In the genomic region with DNA sequence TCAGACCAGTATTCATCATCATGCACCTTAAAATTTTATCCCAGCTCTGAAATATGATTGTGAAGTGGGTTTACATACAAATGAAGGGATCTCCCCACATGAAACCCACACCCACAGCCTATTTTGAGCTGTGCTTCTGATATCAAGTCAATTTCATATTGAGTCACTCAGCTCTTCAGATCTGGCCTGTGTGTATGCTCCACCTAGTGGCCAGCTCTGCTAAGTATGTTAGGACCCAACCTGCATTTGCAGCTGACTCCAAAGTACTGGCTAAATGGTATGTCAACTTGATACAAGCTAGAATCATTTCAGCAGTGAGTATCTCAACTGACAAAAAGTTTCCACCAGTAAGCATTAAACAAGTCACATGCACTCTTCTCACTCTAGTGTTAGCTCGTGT, we compare ENCODE assay signal across 9 mouse cellular contexts.
DNase-seq lines count a peak whose midpoint lies in the region; ATAC-seq lines count a peak whose summit lies in the region.
"Had no signal": no experiment of that assay in that cellular context is flagged by ENCODE, and none has a peak within 500 bp of the region (broad histone marks: within the 10 kb centered on the region; RNA-seq: fewer than 3 reads in every experiment).

No protein-coding gene starts in this region.

- H3K27me3 ChIP-seq in kidney, embryonic 14.5 days (ENCODE audit: control insufficient read depth, insufficient read depth, low read length), result no peaks in the 10 kb centered on the region
- H3K27me3 ChIP-seq: neural tube, embryonic 13.5 days had no signal

- H3K4me3 ChIP-seq in kidney, embryonic 14.5 days (ENCODE audit: low read length), result no peak overlapping the region
- H3K4me3 ChIP-seq: neural tube, embryonic 13.5 days had no signal

- H3K9ac ChIP-seq in kidney, embryonic 14.5 days (ENCODE audit: low read depth, low read length), result no peak overlapping the region
- H3K9ac ChIP-seq: neural tube, embryonic 13.5 days had no signal

- H3K4me1 ChIP-seq in kidney, embryonic 14.5 days (ENCODE audit: control insufficient read depth, insufficient read depth, low read length), result no peaks in the 10 kb centered on the region
- H3K4me1 ChIP-seq: neural tube, embryonic 13.5 days had no signal

- WGBS in kidney, embryonic 14.5 days, result 32% methylated on average over 1 of the region's 1 CpGs

- no peak overlapping the region for H3K4me2 ChIP-seq in kidney, embryonic 14.5 days (replicated peaks; ENCODE audit: low read depth, low read length)
- H3K4me2 ChIP-seq: neural tube, embryonic 13.5 days had no signal

- no peak overlapping the region for H3K27ac ChIP-seq in kidney, embryonic 14.5 days (ENCODE audit: low read depth, low read length)
- H3K27ac ChIP-seq: neural tube, embryonic 13.5 days had no signal

- H3K9me3 ChIP-seq in kidney, embryonic 14.5 days (ENCODE audit: control insufficient read depth, low read length), result no peaks in the 10 kb centered on the region
- H3K9me3 ChIP-seq: neural tube, embryonic 13.5 days had no signal

- ATAC-seq in kidney, embryonic 14.5 days (ENCODE audit: low FRiP score, low TSS enrichment), result no peak

- no peaks in the 10 kb centered on the region for H3K36me3 ChIP-seq in kidney, embryonic 14.5 days (ENCODE audit: control insufficient read depth, insufficient read depth, low read length)
- H3K36me3 ChIP-seq: neural tube, embryonic 13.5 days had no signal

- peak; percentile 43 for DNase-seq in kidney, adult 9 months
- peak; percentile 47 for DNase-seq in R1 (ENCODE audit: low read depth, low spot score)
- peak; percentile 62 for DNase-seq in embryo, embryonic 10.5 days (ENCODE audit: low spot score)
- DNase-seq in kidney, postnatal 14 days, result peak; percentile 26
- DNase-seq in retina, adult 2 months (ENCODE audit: low read depth, low spot score), result peak; percentile 26
- no peak for DNase-seq in frontal cortex, postnatal 10 days (ENCODE audit: low spot score in 2 of 2)
- DNase-seq in yolk sac, embryonic 10.5 days (ENCODE audit: low spot score), result no peak

Comparison
In these comparisons a context has a peak if more than half of its experiments do, and no peak if none do; other contexts are left out.
1. DNase-seq: peak in kidney, adult 9 months (single experiment), R1 (single experiment), embryo, embryonic 10.5 days (single experiment), kidney, postnatal 14 days (single experiment) and retina, adult 2 months (single experiment); none in frontal cortex, postnatal 10 days (0 of 2) and yolk sac, embryonic 10.5 days (single experiment).